Mouse (Mus musculus): Measurements from ENCODE around the gene Acvr1. TPM values are rescaled to one million over a fixed set of nuclear protein-coding genes. Genes with fewer than 3 reads are reported as not detected.

Acvr1 gene
- polyA plus RNA-seq, 1 experiment from 2014 or later: 5.2 TPM

DNA sequence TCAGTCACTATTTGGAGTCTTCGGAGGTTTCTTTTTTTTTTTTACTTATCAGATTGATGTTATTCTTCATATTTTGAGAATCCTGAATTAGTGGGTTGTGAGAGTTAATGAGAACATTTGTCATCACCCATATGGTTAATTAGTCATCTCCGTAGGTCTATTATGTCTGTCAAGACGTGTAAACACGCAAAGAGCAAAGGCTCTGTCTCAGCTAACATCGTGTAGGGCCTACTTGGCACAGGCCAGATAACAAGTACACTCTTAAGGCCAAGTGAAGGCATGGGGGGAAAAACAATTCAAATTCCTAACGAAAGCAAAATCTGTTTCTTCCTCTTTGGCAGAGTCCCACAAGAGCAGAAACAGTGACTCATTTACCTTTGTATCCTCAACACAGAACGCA, 178.4 kb downstream of the Acvr1 start:
- Histone ChIP-seq H3K36me3 (ENCODE audit: insufficient read depth, low read length) (no peaks in the 10 kb centered on the region), H3K4me2 (replicated peaks; ENCODE audit: low read depth, low read length) (no peak overlapping the region), H3K4me1 (ENCODE audit: insufficient read depth, low read length) (no peaks in the 10 kb centered on the region), H3K9me3 (ENCODE audit: low read length) (no peaks in the 10 kb centered on the region), H3K27ac (ENCODE audit: low read length) (no peak overlapping the region), H3K4me3 (ENCODE audit: low read length) (no peak overlapping the region), H3K9ac (replicated peaks; ENCODE audit: low read length) (no peak overlapping the region), H3K27me3 (ENCODE audit: insufficient read depth, low read length) (no peaks in the 10 kb centered on the region)
- no peak for ATAC-seq (ENCODE audit: low FRiP score, low TSS enrichment)
- WGBS: 91% methylated on average over 7 of the region's 7 CpGs

DNA sequence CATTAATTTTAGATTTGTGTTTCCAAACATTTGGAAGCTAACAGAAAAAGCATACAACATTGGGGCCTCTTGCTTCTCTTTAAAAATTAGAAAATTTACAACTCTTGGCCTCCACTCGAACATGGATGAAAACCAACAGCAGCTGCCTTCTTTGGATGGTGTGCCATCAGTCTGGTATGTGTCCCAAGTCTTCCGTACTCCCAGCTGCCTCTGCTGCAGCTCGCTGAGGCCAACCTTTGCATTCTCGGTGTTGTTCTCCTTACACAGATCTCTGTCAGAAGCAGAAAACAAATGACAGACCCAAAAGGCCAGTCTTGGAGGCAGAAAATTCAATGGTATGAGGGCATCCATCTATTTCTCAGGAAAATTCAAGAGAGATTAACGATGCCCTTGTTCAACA, 186.9 kb downstream of the Acvr1 start:
- H3K27ac ChIP-seq (ENCODE audit: low read length): no peak overlapping the region
- ATAC-seq (ENCODE audit: low FRiP score, low TSS enrichment): no peak
- 73% methylated on average over 5 of the region's 5 CpGs for WGBS

DNA sequence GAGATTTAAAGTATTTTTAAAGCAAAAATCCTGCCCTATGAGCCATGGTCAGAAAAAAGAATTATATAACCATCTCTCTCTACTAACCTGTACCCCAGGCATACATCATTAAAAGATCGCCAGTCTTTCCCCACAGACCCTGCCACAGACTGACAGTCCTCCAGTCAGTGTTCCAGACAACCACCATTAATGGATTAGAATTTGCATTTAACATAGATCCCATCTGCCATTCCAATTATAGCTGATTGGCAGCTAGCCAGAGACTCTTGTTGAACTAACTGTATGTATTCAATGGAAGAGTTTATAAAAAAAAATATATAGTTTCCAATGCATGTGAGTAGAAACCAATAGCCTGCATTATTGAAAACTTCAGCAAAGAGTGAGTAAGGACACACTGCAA, 187.5 kb downstream of the Acvr1 start:
- no peaks in the 10 kb centered on the region for H3K36me3 ChIP-seq (ENCODE audit: insufficient read depth, low read length)
- no peak overlapping the region for H3K4me3 ChIP-seq (ENCODE audit: low read length)
- no peaks in the 10 kb centered on the region for H3K9me3 ChIP-seq (ENCODE audit: low read length)
- no peaks in the 10 kb centered on the region for H3K27me3 ChIP-seq (ENCODE audit: insufficient read depth, low read length)
- H3K4me2 ChIP-seq (replicated peaks; ENCODE audit: low read depth, low read length): no peak overlapping the region
- ATAC-seq (ENCODE audit: low FRiP score, low TSS enrichment): no peak
- no peak overlapping the region for H3K27ac ChIP-seq (ENCODE audit: low read length)
- H3K4me1 ChIP-seq (ENCODE audit: insufficient read depth, low read length): no peaks in the 10 kb centered on the region
- no peak overlapping the region for H3K9ac ChIP-seq (replicated peaks; ENCODE audit: low read length)
- WGBS: 73% methylated on average over 1 of the region's 1 CpGs

More for the DNA sequence above, 186.9 kb downstream of the Acvr1 start:
- no peak overlapping the region for H3K9ac ChIP-seq (replicated peaks; ENCODE audit: low read length)
- no peak overlapping the region for H3K4me3 ChIP-seq (ENCODE audit: low read length)
- H3K4me2 ChIP-seq (replicated peaks; ENCODE audit: low read depth, low read length): no peak overlapping the region
- H3K9me3 ChIP-seq (ENCODE audit: low read length): no peaks in the 10 kb centered on the region
- H3K4me1 ChIP-seq (ENCODE audit: insufficient read depth, low read length): no peaks in the 10 kb centered on the region
- no peaks in the 10 kb centered on the region for H3K27me3 ChIP-seq (ENCODE audit: insufficient read depth, low read length)
- no peaks in the 10 kb centered on the region for H3K36me3 ChIP-seq (ENCODE audit: insufficient read depth, low read length)

DNA sequence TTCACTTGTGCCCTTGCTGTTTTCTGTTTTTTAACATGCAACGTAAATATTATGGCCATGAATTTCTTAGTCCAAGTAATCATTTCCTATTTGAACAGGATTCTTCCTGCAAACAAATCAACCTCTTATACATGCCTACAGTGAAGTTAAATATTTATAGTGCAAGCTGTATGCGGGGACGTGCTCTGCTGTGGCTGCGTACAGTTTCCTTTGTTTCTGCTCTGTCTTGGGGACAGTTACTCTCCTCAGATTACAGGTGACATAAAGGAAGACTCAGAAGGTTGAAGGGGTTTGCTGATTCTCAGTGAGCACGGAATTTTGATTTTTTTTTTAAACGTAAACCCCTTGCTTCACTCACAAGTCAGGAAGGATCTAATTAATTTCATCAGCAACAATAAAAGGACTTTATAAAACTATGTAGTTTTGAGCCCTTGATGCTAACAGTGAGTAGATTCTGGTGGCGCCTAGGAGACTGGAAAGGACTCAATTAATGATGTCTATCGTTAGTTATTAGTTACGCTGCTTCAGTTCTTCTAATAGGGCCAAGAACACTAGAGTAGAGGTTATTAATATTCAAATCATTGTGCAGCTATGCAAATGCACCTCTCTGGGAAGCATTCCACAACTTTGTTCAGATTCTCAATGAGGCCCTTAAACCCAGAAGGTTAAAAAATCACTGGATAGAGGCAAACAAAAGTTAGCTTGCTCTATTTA, 189.4 kb downstream of the Acvr1 start:
- Histone ChIP-seq H3K9me3 (ENCODE audit: low read length) (no peaks in the 10 kb centered on the region), H3K27me3 (ENCODE audit: insufficient read depth, low read length) (no peaks in the 10 kb centered on the region), H3K36me3 (ENCODE audit: insufficient read depth, low read length) (no peaks in the 10 kb centered on the region), H3K4me2 (replicated peaks; ENCODE audit: low read depth, low read length) (no peak overlapping the region), H3K4me3 (ENCODE audit: low read length) (no peak overlapping the region), H3K4me1 (ENCODE audit: insufficient read depth, low read length) (no peaks in the 10 kb centered on the region), H3K27ac (ENCODE audit: low read length) (no peak overlapping the region), H3K9ac (replicated peaks; ENCODE audit: low read length) (no peak overlapping the region)
- 66% methylated on average over 9 of the region's 9 CpGs for WGBS
- ATAC-seq (ENCODE audit: low FRiP score, low TSS enrichment): no peak

DNA sequence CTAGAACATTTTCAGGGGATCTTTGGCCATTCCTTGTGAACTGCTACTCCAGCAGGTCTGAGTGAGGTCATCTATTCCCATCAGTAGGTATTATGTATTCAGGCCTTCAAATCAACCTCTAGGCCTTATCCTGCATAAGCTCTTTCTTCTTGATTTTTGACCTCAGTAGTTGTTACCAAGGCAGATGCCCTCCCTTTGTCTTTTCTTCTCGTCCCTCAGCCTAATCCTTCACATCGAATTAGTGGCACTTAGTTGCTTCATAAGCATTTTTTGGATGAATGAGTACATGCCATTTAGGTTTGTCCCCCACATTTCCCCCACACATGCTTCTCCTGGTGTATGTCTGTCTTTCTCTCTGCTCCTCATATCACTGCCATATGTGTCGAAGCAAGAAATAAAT, 200.8 kb downstream of the Acvr1 start:
- Histone ChIP-seq H3K27ac (ENCODE audit: low read length) (no peak overlapping the region), H3K36me3 (ENCODE audit: insufficient read depth, low read length) (no peaks in the 10 kb centered on the region), H3K27me3 (ENCODE audit: insufficient read depth, low read length) (no peaks in the 10 kb centered on the region), H3K4me2 (replicated peaks; ENCODE audit: low read depth, low read length) (no peak overlapping the region), H3K4me3 (ENCODE audit: low read length) (no peak overlapping the region), H3K9me3 (ENCODE audit: low read length) (no peaks in the 10 kb centered on the region), H3K9ac (replicated peaks; ENCODE audit: low read length) (no peak overlapping the region), H3K4me1 (ENCODE audit: insufficient read depth, low read length) (no peaks in the 10 kb centered on the region)
- ATAC-seq (ENCODE audit: low FRiP score, low TSS enrichment): no peak
- 78% methylated on average over 3 of the region's 3 CpGs for WGBS

DNA sequence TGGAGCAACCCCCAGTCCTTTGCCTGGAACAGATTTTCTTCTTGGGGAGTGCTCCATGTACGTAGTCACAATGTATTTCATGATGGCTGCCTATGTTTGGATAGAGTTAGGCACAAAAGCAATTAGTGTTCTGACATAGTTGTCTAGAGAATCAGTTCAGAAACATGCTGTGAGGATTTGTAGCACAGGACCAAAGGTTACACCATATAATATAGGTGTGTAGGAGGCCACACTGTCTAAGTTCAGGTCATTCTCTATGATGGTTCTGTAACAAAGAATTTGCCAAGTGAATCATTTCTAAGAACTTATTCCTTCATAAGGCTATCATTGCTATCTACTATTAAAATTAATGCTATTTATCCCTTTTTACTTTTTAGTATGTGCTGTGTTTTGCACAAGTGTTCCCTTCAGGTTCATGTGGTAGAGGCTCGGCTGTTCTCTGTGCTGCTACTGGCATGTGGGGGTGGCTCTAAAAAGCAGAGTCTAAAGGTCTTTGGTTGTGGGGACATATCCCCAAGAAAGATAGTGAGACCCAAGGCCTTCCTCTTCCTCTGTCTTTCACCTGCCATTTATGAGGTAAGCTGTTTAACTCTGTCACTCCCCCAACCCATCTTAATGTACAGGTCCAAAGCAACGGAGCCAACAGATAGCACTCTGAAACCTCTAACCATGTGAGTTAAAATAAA, 205.5 kb downstream of the Acvr1 start:
- Histone ChIP-seq H3K27ac (ENCODE audit: low read length) (no peak overlapping the region), H3K36me3 (ENCODE audit: insufficient read depth, low read length) (no peaks in the 10 kb centered on the region), H3K9me3 (ENCODE audit: low read length) (no peaks in the 10 kb centered on the region), H3K4me1 (ENCODE audit: insufficient read depth, low read length) (peaks cover 12% of the 10 kb centered on the region), H3K4me3 (ENCODE audit: low read length) (no peak overlapping the region), H3K27me3 (ENCODE audit: insufficient read depth, low read length) (peaks cover 14% of the 10 kb centered on the region; the same call in 1 of the 2 replicates), H3K9ac (replicated peaks; ENCODE audit: low read length) (no peak overlapping the region), H3K4me2 (replicated peaks; ENCODE audit: low read depth, low read length) (no peak overlapping the region)
- ATAC-seq (ENCODE audit: low FRiP score, low TSS enrichment): no peak
- 82% methylated on average over 3 of the region's 3 CpGs for WGBS

DNA sequence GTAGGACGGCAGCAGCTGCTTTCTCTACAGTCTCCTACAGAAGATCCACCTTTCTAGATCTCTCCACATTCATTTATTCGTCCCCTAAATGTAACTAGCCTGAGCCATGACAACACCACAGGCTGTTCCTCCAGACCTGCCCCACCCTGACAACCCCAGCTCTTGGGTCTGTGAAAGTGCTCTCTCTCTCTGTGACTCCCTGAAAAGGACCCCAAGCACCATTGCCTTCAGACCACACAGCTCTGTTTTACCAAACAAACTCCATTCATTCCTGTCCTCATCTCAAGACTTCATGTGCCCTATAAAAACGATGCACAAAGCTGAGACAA, 208.9 kb downstream of the Acvr1 start:
- Histone ChIP-seq H3K4me2 (replicated peaks; ENCODE audit: low read depth, low read length) (peak overlapping the region; percentile 100), H3K9me3 (ENCODE audit: low read length) (no peaks in the 10 kb centered on the region), H3K4me1 (ENCODE audit: insufficient read depth, low read length) (peaks cover 12% of the 10 kb centered on the region), H3K4me3 (ENCODE audit: low read length) (peak overlapping the region; percentile 68), H3K27ac (ENCODE audit: low read length) (no peak overlapping the region), H3K36me3 (ENCODE audit: insufficient read depth, low read length) (no peaks in the 10 kb centered on the region), H3K9ac (replicated peaks; ENCODE audit: low read length) (no peak overlapping the region), H3K27me3 (ENCODE audit: insufficient read depth, low read length) (peaks cover 28% of the 10 kb centered on the region; the same call in 1 of the 2 replicates)
- ATAC-seq (ENCODE audit: low FRiP score, low TSS enrichment): no peak; the same call in 1 of the 2 replicates
- 18% methylated on average over 3 of the region's 3 CpGs for WGBS

DNA sequence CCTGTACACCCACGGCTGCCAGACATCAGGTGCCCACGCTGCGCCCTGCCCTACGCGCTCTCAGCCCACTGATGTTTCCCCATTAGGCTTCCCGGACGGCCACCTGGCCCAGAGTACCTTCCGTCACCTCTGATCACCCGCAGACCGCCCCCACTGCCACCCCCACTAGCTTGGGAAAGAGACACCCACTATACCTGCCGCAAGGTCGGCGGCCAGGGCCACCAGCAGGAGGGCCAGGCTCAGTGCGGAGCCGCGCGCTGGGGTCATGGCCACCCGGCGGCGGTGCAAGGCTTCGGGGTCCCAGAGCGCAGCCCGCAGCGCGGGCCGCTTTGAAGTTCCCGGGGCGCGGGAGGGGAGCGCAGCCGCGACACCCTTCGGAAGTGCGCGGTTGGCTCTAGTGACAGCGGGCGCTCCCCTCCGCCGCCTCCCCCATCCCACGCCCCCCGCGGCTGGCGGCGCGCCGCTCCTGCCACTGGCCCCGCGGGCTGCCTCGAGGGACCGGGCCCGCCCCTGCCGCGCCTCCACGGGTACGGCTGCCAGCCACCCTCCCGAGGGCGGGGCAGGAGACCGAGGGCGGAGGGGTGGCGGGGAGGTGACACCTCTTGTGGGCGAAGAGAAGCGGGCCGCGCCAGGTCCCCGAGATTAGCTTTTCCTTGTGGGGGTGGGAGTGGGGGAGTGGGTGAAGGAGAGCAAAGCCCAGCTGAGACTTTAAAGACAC, 209.4 kb downstream of the Acvr1 start, which contains the start of gene Acvr1c:
Acvr1c (minus strand) TSS at position 482 of the 718 bp plus-strand sequence.
- Histone ChIP-seq H3K27me3 (ENCODE audit: insufficient read depth, low read length) (peaks cover 28% of the 10 kb centered on the region; the same call in 1 of the 2 replicates), H3K4me2 (replicated peaks; ENCODE audit: low read depth, low read length) (peak within 1 kb of the TSS; percentile 100), H3K27ac (ENCODE audit: low read length) (no peak within 1 kb of the TSS), H3K36me3 (ENCODE audit: insufficient read depth, low read length) (no peaks in the 10 kb centered on the region), H3K9ac (replicated peaks; ENCODE audit: low read length) (peak within 1 kb of the TSS; percentile 54), H3K4me1 (ENCODE audit: insufficient read depth, low read length) (peaks cover 12% of the 10 kb centered on the region), H3K4me3 (ENCODE audit: low read length) (peak within 1 kb of the TSS; percentile 68), H3K9me3 (ENCODE audit: low read length) (no peaks in the 10 kb centered on the region)
- ATAC-seq (ENCODE audit: low FRiP score, low TSS enrichment): peak; percentile 90
- under 1% methylated on average over 65 of the region's 65 CpGs for WGBS

DNA sequence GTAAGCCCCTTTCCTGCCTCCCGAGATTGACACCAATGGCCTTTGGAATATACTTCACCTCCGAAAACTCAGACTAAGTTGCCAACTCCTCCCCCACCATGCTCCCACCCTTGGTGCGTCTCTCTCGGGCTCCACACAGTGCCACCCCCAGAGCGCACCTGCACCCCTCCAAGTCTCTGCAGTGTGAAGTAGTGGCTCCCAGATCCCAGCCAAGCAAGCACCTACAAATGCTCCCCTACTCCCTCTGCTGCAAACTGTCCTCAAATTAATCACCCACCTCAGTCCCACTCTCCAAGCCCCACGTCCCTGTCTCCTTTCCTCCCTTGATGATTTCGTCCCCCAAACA, 209.9 kb downstream of the Acvr1 start:
- Histone ChIP-seq H3K4me1 (ENCODE audit: insufficient read depth, low read length) (peaks cover 12% of the 10 kb centered on the region), H3K27me3 (ENCODE audit: insufficient read depth, low read length) (peaks cover 28% of the 10 kb centered on the region; the same call in 1 of the 2 replicates), H3K4me3 (ENCODE audit: low read length) (peak overlapping the region; percentile 68), H3K9ac (replicated peaks; ENCODE audit: low read length) (peak overlapping the region; percentile 54; the same call in 1 of the 2 replicates), H3K4me2 (replicated peaks; ENCODE audit: low read depth, low read length) (peak overlapping the region; percentile 100), H3K36me3 (ENCODE audit: insufficient read depth, low read length) (no peaks in the 10 kb centered on the region), H3K27ac (ENCODE audit: low read length) (no peak overlapping the region), H3K9me3 (ENCODE audit: low read length) (no peaks in the 10 kb centered on the region)
- peak; percentile 43; the same call in 1 of the 2 replicates for ATAC-seq (ENCODE audit: low FRiP score, low TSS enrichment)
- WGBS: 0% methylated on average over 7 of the region's 7 CpGs

All from kidney, embryonic 16.5 days (tissue).